In the genomic region with DNA sequence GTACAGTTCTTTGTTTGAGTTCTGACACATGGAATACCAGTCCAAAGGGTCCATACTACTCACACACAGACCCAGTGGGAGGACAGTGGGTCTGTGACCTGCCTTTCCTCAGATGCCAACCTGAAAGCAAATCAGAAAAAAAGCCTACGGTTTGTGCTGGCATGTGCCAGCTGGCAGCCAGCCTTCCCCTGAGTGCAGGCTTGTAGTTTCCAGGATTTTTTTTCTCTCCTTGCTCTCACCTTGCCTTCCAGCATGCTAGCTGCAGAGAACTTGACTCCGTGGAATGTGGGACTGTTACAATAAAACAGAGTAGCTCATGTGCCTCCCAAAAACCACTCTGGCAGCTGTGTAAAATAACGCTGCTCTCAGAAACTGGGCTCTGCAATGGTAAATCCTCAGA, we compare ENCODE assay signal across 8 mouse cellular contexts.
A peak's percentile ranks its signal among the peaks of the same experiment; 100 is the strongest.
DNase-seq lines count a peak whose midpoint lies in the region; ATAC-seq lines count a peak whose summit lies in the region.
"Had no signal": no experiment of that assay in that cellular context is flagged by ENCODE, and none has a peak within 500 bp of the region (broad histone marks: within the 10 kb centered on the region; RNA-seq: fewer than 3 reads in every experiment).

No protein-coding gene starts in this region.

- H3K27me3 ChIP-seq in heart, embryonic 13.5 days (replicated peaks) = no peaks in the 10 kb centered on the region
- no peaks in the 10 kb centered on the region for H3K27me3 ChIP-seq in heart, embryonic 12.5 days (replicated peaks)
- no peaks in the 10 kb centered on the region for H3K27me3 ChIP-seq in embryonic facial prominence, embryonic 12.5 days
- no peaks in the 10 kb centered on the region for H3K27me3 ChIP-seq in limb, embryonic 11.5 days (ENCODE audit: control insufficient read depth, insufficient read depth, low read length)
- H3K27me3 ChIP-seq: neural tube, embryonic 15.5 days had no signal

- H3K27ac ChIP-seq in heart, embryonic 13.5 days (replicated peaks) = peak overlapping the region; percentile 48
- H3K27ac ChIP-seq in heart, embryonic 12.5 days (ENCODE audit: poor library complexity, severe bottlenecking) = no peak overlapping the region
- peak overlapping the region; percentile 55; the same call in 1 of the 2 replicates for H3K27ac ChIP-seq in embryonic facial prominence, embryonic 12.5 days
- H3K27ac ChIP-seq in limb, embryonic 11.5 days (replicated peaks; ENCODE audit: low read depth, low read length) = peak overlapping the region; percentile 61
- H3K27ac ChIP-seq: neural tube, embryonic 15.5 days had no signal

- 21% methylated on average over 3 of the region's 3 CpGs for WGBS in heart, embryonic 13.5 days
- WGBS in heart, embryonic 12.5 days = 39% methylated on average over 3 of the region's 3 CpGs
- WGBS in embryonic facial prominence, embryonic 12.5 days = 17% methylated on average over 3 of the region's 3 CpGs
- WGBS in limb, embryonic 11.5 days = 18% methylated on average over 3 of the region's 3 CpGs

- DNase-seq in heart, postnatal 36 days = peak; percentile 8 to 13
- DNase-seq in limb, embryonic 11.5 days (ENCODE audit: low spot score) = peak; percentile 38
- DNase-seq in right cerebral cortex, postnatal 36 days (ENCODE audit: low spot score in 2 of 2) = no peak
- no peak for DNase-seq in gastrocnemius, postnatal 4 days (ENCODE audit: low spot score in 2 of 2)

- H3K4me1 ChIP-seq in heart, embryonic 13.5 days = peaks cover 15% of the 10 kb centered on the region
- H3K4me1 ChIP-seq in heart, embryonic 12.5 days (replicated peaks) = peaks cover 6% of the 10 kb centered on the region
- peaks cover 17% of the 10 kb centered on the region for H3K4me1 ChIP-seq in embryonic facial prominence, embryonic 12.5 days
- peaks cover 11% of the 10 kb centered on the region for H3K4me1 ChIP-seq in limb, embryonic 11.5 days (ENCODE audit: control insufficient read depth, insufficient read depth, low read length)

- H3K36me3 ChIP-seq in heart, embryonic 13.5 days = no peaks in the 10 kb centered on the region
- H3K36me3 ChIP-seq in heart, embryonic 12.5 days = no peaks in the 10 kb centered on the region
- H3K36me3 ChIP-seq in embryonic facial prominence, embryonic 12.5 days = no peaks in the 10 kb centered on the region
- no peaks in the 10 kb centered on the region for H3K36me3 ChIP-seq in limb, embryonic 11.5 days (ENCODE audit: control insufficient read depth, insufficient read depth, low read length)
- H3K36me3 ChIP-seq: neural tube, embryonic 15.5 days had no signal

- H3K9me3 ChIP-seq in heart, embryonic 13.5 days = no peaks in the 10 kb centered on the region
- no peaks in the 10 kb centered on the region for H3K9me3 ChIP-seq in heart, embryonic 12.5 days (replicated peaks)
- no peaks in the 10 kb centered on the region for H3K9me3 ChIP-seq in embryonic facial prominence, embryonic 12.5 days
- H3K9me3 ChIP-seq in limb, embryonic 11.5 days (ENCODE audit: control insufficient read depth, low read length) = no peaks in the 10 kb centered on the region
- H3K9me3 ChIP-seq: neural tube, embryonic 15.5 days had no signal

- intact Hi-C loops in heart, postnatal 36 days (cut with DNase I) = no loop called here

- ATAC-seq in heart, embryonic 13.5 days (ENCODE audit: extremely low read depth, insufficient number of reproducible peaks, low FRiP score, low TSS enrichment) = no peak
- ATAC-seq in heart, embryonic 12.5 days (ENCODE audit: insufficient number of reproducible peaks, low FRiP score) = no peak
- ATAC-seq in embryonic facial prominence, embryonic 12.5 days (ENCODE audit: insufficient number of reproducible peaks, insufficient read depth, low FRiP score, low TSS enrichment) = no peak
- no peak for ATAC-seq in limb, embryonic 11.5 days (ENCODE audit: insufficient number of reproducible peaks, low FRiP score, low TSS enrichment, low read depth)

- no peak overlapping the region for H3K4me3 ChIP-seq in heart, embryonic 13.5 days
- no peak overlapping the region for H3K4me3 ChIP-seq in heart, embryonic 12.5 days
- H3K4me3 ChIP-seq in embryonic facial prominence, embryonic 12.5 days = no peak overlapping the region
- no peak overlapping the region for H3K4me3 ChIP-seq in limb, embryonic 11.5 days (ENCODE audit: low read depth, low read length)
- H3K4me3 ChIP-seq: neural tube, embryonic 15.5 days had no signal

- H3K9ac ChIP-seq in heart, embryonic 13.5 days = 0 out of 2 replicates have a peak overlapping the region, but pooled peaks have one; percentile 14
- H3K9ac ChIP-seq in heart, embryonic 12.5 days = no peak overlapping the region
- H3K9ac ChIP-seq in embryonic facial prominence, embryonic 12.5 days = no peak overlapping the region
- no peak overlapping the region for H3K9ac ChIP-seq in limb, embryonic 11.5 days (ENCODE audit: low read length)
- H3K9ac ChIP-seq: neural tube, embryonic 15.5 days had no signal

- 0 out of 2 replicates have a peak overlapping the region, but pooled peaks have one; percentile 4 for H3K4me2 ChIP-seq in heart, embryonic 13.5 days
- no peak overlapping the region for H3K4me2 ChIP-seq in heart, embryonic 12.5 days
- H3K4me2 ChIP-seq in embryonic facial prominence, embryonic 12.5 days (replicated peaks) = no peak overlapping the region
- H3K4me2 ChIP-seq in limb, embryonic 11.5 days (ENCODE audit: low read depth, severe bottlenecking) = no peak overlapping the region
- H3K4me2 ChIP-seq: neural tube, embryonic 15.5 days had no signal

Comparison
In these comparisons a context has a peak if more than half of its experiments do, and no peak if none do; other contexts are left out.
1. DNase-seq: peak in heart, postnatal 36 days (2 of 2) and limb, embryonic 11.5 days (single experiment); none in right cerebral cortex, postnatal 36 days (0 of 2) and gastrocnemius, postnatal 4 days (0 of 2).